Mouse (Mus musculus): ENCODE measurements around the gene Coa5. TPM values are rescaled to one million over a fixed set of nuclear protein-coding genes. Genes with fewer than 3 reads are reported as not detected.

Coa5 gene
- polyA plus RNA-seq, 1 experiment: 27.7 TPM

- no peaks in the 10 kb centered on the region for H3K27me3 ChIP-seq (ENCODE audit: control insufficient read depth, insufficient read depth, low read length)
- no peak for DNase-seq (ENCODE audit: low read depth in 1 of 2, low spot score in 2 of 2)
- TF ChIP-seq CTCF (IDR thresholded peaks at IDR 0.05; ENCODE audit: extremely low read depth, insufficient read depth, insufficient read length, insufficient replicate concordance) (no peak), POLR2A (IDR thresholded peaks at IDR 0.05; ENCODE audit: low read depth, low read length) (no peak)
- H3K4me3 ChIP-seq (ENCODE audit: extremely low read depth, insufficient read depth, insufficient read length): no peak overlapping the region
- H3K4me1 ChIP-seq (ENCODE audit: control insufficient read depth, insufficient read depth, insufficient read length): no peaks in the 10 kb centered on the region
- 81% methylated on average over 1 of the region's 1 CpGs for WGBS
- peaks cover 6% of the 10 kb centered on the region for H3K36me3 ChIP-seq (ENCODE audit: control insufficient read depth, insufficient read depth, low read length)
- no peak overlapping the region for H3K27ac ChIP-seq (ENCODE audit: insufficient read depth, low read length)
These were observed 33.4 kb downstream of the Coa5 start for GRCm38 (mm10) chr1:37396481-37396880.

DNA sequence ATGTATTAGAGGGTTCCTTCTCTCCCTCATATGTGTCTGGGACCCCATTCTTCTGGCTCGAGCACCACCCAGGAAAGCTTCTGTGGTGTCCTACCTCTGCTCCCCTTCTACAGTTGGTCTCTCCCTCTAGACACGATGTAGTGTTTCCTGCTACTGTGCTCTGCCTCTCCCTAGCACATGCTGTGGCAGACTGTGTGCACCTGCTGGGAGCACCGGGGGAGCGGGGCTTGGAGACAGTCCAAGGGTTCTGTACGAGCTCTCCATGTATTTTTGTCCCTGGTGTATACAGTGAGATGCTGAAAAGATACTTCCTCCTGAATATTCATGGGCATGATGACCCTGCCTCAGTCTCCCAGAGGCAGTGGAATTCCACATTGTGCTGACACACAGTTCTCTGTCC, 36.7 kb downstream of the Coa5 start:
- Histone ChIP-seq H3K4me1 (ENCODE audit: control insufficient read depth, insufficient read depth, insufficient read length) (no peaks in the 10 kb centered on the region), H3K36me3 (ENCODE audit: control insufficient read depth, insufficient read depth, low read length) (peaks cover 9% of the 10 kb centered on the region), H3K27me3 (ENCODE audit: control insufficient read depth, insufficient read depth, low read length) (no peaks in the 10 kb centered on the region), H3K27ac (ENCODE audit: insufficient read depth, low read length) (no peak overlapping the region), H3K4me3 (ENCODE audit: extremely low read depth, insufficient read depth, insufficient read length) (no peak overlapping the region)
- WGBS: 79% methylated on average over 5 of the region's 5 CpGs
- TF ChIP-seq POLR2A (IDR thresholded peaks at IDR 0.05; ENCODE audit: low read depth, low read length) (no peak), CTCF (IDR thresholded peaks at IDR 0.05; ENCODE audit: extremely low read depth, insufficient read depth, insufficient read length, insufficient replicate concordance) (no peak)
- DNase-seq (ENCODE audit: low read depth in 1 of 2, low spot score in 2 of 2): no peak

- peaks cover 6% of the 10 kb centered on the region; the same call in 1 of the 2 replicates for H3K36me3 ChIP-seq (ENCODE audit: control insufficient read depth, insufficient read depth, low read length)
These were observed 43.4 kb downstream of the Coa5 start for GRCm38 (mm10) chr1:37386448-37386971.

GRCm38 (mm10) chr1:37384304-37384703, 45.6 kb downstream of the Coa5 start:
- Histone ChIP-seq H3K36me3 (ENCODE audit: control insufficient read depth, insufficient read depth, low read length) (peaks cover 4% of the 10 kb centered on the region), H3K27me3 (ENCODE audit: control insufficient read depth, insufficient read depth, low read length) (no peaks in the 10 kb centered on the region), H3K27ac (ENCODE audit: insufficient read depth, low read length) (no peak overlapping the region), H3K4me3 (ENCODE audit: extremely low read depth, insufficient read depth, insufficient read length) (no peak overlapping the region), H3K4me1 (ENCODE audit: control insufficient read depth, insufficient read depth, insufficient read length) (no peaks in the 10 kb centered on the region)
- no peak for DNase-seq (ENCODE audit: low read depth in 1 of 2, low spot score in 2 of 2)
- TF ChIP-seq CTCF (IDR thresholded peaks at IDR 0.05; ENCODE audit: extremely low read depth, insufficient read depth, insufficient read length, insufficient replicate concordance) (no peak), POLR2A (IDR thresholded peaks at IDR 0.05; ENCODE audit: low read depth, low read length) (no peak)
- WGBS: 69% methylated on average over 3 of the region's 3 CpGs

More at GRCm38 (mm10) chr1:37386448-37386971, 43.4 kb downstream of the Coa5 start:
- no peaks in the 10 kb centered on the region for H3K27me3 ChIP-seq (ENCODE audit: control insufficient read depth, insufficient read depth, low read length)
- H3K4me1 ChIP-seq (ENCODE audit: control insufficient read depth, insufficient read depth, insufficient read length): no peaks in the 10 kb centered on the region
- 88% methylated on average over 7 of the region's 7 CpGs for WGBS
- TF ChIP-seq POLR2A (IDR thresholded peaks at IDR 0.05; ENCODE audit: low read depth, low read length) (no peak), CTCF (IDR thresholded peaks at IDR 0.05; ENCODE audit: extremely low read depth, insufficient read depth, insufficient read length, insufficient replicate concordance) (no peak)
- H3K27ac ChIP-seq (ENCODE audit: insufficient read depth, low read length): no peak overlapping the region
- DNase-seq (ENCODE audit: low read depth in 1 of 2, low spot score in 2 of 2): no peak
- no peak overlapping the region for H3K4me3 ChIP-seq (ENCODE audit: extremely low read depth, insufficient read depth, insufficient read length)

DNA sequence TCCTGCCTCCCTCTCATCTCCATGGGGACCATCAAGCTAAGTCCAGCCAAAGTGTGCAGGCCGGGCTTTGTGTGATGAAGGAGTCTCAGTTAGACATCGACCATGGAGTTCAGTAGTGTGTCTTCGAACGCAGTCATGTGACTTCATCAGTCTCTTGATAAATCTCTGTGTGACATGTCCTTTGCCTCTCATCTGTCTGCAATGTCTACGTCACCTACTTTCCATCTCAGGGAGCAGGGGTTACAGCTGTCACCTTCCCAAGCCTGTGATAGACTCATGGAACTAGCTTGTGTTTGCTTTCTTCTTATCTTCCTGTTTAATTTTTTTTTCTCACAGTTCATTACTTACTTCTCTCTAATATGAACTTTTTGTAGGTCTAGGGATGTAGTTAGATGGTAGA, 49.0 kb downstream of the Coa5 start:
- Histone ChIP-seq H3K36me3 (ENCODE audit: control insufficient read depth, insufficient read depth, low read length) (peaks cover 4% of the 10 kb centered on the region), H3K4me3 (ENCODE audit: extremely low read depth, insufficient read depth, insufficient read length) (no peak overlapping the region), H3K27me3 (ENCODE audit: control insufficient read depth, insufficient read depth, low read length) (no peaks in the 10 kb centered on the region), H3K27ac (ENCODE audit: insufficient read depth, low read length) (no peak overlapping the region), H3K4me1 (ENCODE audit: control insufficient read depth, insufficient read depth, insufficient read length) (no peaks in the 10 kb centered on the region)
- WGBS: 91% methylated on average over 5 of the region's 5 CpGs
- no peak for DNase-seq (ENCODE audit: low read depth in 1 of 2, low spot score in 2 of 2)
- TF ChIP-seq CTCF (IDR thresholded peaks at IDR 0.05; ENCODE audit: extremely low read depth, insufficient read depth, insufficient read length, insufficient replicate concordance): no peak
- no peak for TF ChIP-seq POLR2A (IDR thresholded peaks at IDR 0.05; ENCODE audit: low read depth, low read length)

- H3K27me3 ChIP-seq (ENCODE audit: control insufficient read depth, insufficient read depth, low read length): no peaks in the 10 kb centered on the region
- TF ChIP-seq CTCF (IDR thresholded peaks at IDR 0.05; ENCODE audit: extremely low read depth, insufficient read depth, insufficient read length, insufficient replicate concordance) (no peak), POLR2A (IDR thresholded peaks at IDR 0.05; ENCODE audit: low read depth, low read length) (no peak)
- H3K4me1 ChIP-seq (ENCODE audit: control insufficient read depth, insufficient read depth, insufficient read length): no peaks in the 10 kb centered on the region
- no peak overlapping the region for H3K4me3 ChIP-seq (ENCODE audit: extremely low read depth, insufficient read depth, insufficient read length)
- 85% methylated on average over 4 of the region's 4 CpGs for WGBS
- peaks cover 4% of the 10 kb centered on the region for H3K36me3 ChIP-seq (ENCODE audit: control insufficient read depth, insufficient read depth, low read length)
- H3K27ac ChIP-seq (ENCODE audit: insufficient read depth, low read length): no peak overlapping the region
- no peak for DNase-seq (ENCODE audit: low read depth in 1 of 2, low spot score in 2 of 2)
These were observed 50.4 kb downstream of the Coa5 start for GRCm38 (mm10) chr1:37379536-37379935.

DNA sequence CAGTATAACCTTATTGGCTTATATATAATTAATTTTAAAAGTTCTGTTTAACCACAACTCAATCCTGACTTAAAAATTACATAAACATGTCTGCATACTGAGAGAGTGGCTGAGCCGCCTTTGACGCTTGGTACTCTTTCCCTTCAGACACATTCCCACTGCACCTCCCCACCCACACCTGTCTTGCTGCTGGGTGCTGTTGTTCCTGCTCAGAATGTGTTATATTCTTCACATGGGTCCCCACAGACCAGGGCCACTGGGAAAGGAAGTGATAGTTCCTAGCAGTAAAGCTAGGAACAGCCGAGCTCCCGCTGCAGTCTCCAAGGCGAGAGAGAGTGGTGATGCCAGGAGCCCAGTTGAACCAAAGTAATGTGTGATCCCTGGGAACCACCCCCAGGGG, 51.8 kb downstream of the Coa5 start:
- no peak overlapping the region for H3K27ac ChIP-seq (ENCODE audit: insufficient read depth, low read length)
- H3K4me1 ChIP-seq (ENCODE audit: control insufficient read depth, insufficient read depth, insufficient read length): no peaks in the 10 kb centered on the region
- TF ChIP-seq POLR2A (IDR thresholded peaks at IDR 0.05; ENCODE audit: low read depth, low read length): no peak
- TF ChIP-seq CTCF (IDR thresholded peaks at IDR 0.05; ENCODE audit: extremely low read depth, insufficient read depth, insufficient read length, insufficient replicate concordance): no peak
- H3K27me3 ChIP-seq (ENCODE audit: control insufficient read depth, insufficient read depth, low read length): no peaks in the 10 kb centered on the region
- no peak overlapping the region for H3K4me3 ChIP-seq (ENCODE audit: extremely low read depth, insufficient read depth, insufficient read length)
- 95% methylated on average over 5 of the region's 5 CpGs for WGBS
- peaks cover 6% of the 10 kb centered on the region for H3K36me3 ChIP-seq (ENCODE audit: control insufficient read depth, insufficient read depth, low read length)
- no peak for DNase-seq (ENCODE audit: low read depth in 1 of 2, low spot score in 2 of 2)
